Mouse (Mus musculus): ENCODE data around the gene Ankfn1.

The Ankfn1 gene

GRCm38 (mm10) chr11:89370941-89371340 lies 406.5 kb downstream of the Ankfn1 start:
- no peak for DNase-seq (ENCODE audit: low read depth, low spot score)

- DNase-seq (ENCODE audit: low read depth, low spot score): no peak
These were observed 407.1 kb downstream of the Ankfn1 start for GRCm38 (mm10) chr11:89370373-89370772.

GRCm38 (mm10) chr11:89363981-89364380 lies 413.5 kb downstream of the Ankfn1 start:
- no peak for DNase-seq (ENCODE audit: low read depth, low spot score)

GRCm38 (mm10) chr11:89360895-89361294 lies 416.6 kb downstream of the Ankfn1 start:
- DNase-seq (ENCODE audit: low read depth, low spot score): no peak

- no peak for DNase-seq (ENCODE audit: low read depth, low spot score)
These were observed 418.9 kb downstream of the Ankfn1 start for GRCm38 (mm10) chr11:89358546-89358945.

- no peak for DNase-seq (ENCODE audit: low read depth, low spot score)
These were observed 421.0 kb downstream of the Ankfn1 start for GRCm38 (mm10) chr11:89356479-89356878.

- DNase-seq (ENCODE audit: low read depth, low spot score): no peak
These were observed 421.4 kb downstream of the Ankfn1 start for GRCm38 (mm10) chr11:89356018-89356417.

- DNase-seq (ENCODE audit: low read depth, low spot score): no peak
These were observed 437.2 kb downstream of the Ankfn1 start for GRCm38 (mm10) chr11:89340238-89340637.

Measured in CD4-positive helper T cell, adult 2 months (primary cell).